Mouse (Mus musculus) myocyte (in vitro differentiated cells): ENCODE measurements around the gene Ecm2. TPM values are rescaled to one million over a fixed set of nuclear protein-coding genes. Genes with fewer than 3 reads are reported as not detected.
A peak's percentile ranks its signal among the peaks of the same experiment; 100 is the strongest.

Source experiments
- H3K27me3 ChIP-seq: one replicate; pipeline ENCODE4 v1.6.1; 2011; ENCODE audit not compliant: control insufficient read depth, insufficient read depth, insufficient read length
- H3K36me3 ChIP-seq: one replicate; pipeline ENCODE4 v1.6.1; 2011; ENCODE audit not compliant: control insufficient read depth, insufficient read depth
- H3K4me2 ChIP-seq: one replicate; pipeline ENCODE4 v1.6.1; 2011; ENCODE audit warnings: low read depth, control low read depth
- H3K4me3 ChIP-seq: one replicate; pipeline ENCODE4 v1.5.1; 2011; ENCODE audit warnings: mild to moderate bottlenecking, control low read depth, moderate library complexity
- H3K79me2 ChIP-seq: one replicate; pipeline ENCODE4 v1.6.1; 2011; ENCODE audit not compliant: control insufficient read depth, insufficient read depth
- H3ac ChIP-seq: one replicate; pipeline ENCODE4 v1.6.1; 2011; ENCODE audit not compliant: control insufficient read depth, insufficient read length
- CEBPB ChIP-seq: IDR thresholded peaks from 2 replicates; pipeline ENCODE4 v1.6.1; 2011; ENCODE audit warnings: mild to moderate bottlenecking, moderate library complexity; ENCODE audit not compliant: poor library complexity, insufficient read depth, severe bottlenecking
- E2F4 ChIP-seq: IDR thresholded peaks from one replicate; pipeline ENCODE4 v1.6.1; 2011; ENCODE audit warnings: mild to moderate bottlenecking, control low read depth, moderate library complexity; ENCODE audit not compliant: insufficient read depth
- MAX ChIP-seq: IDR thresholded peaks from one replicate; pipeline ENCODE4 v1.6.1; 2011; ENCODE audit warnings: low read depth, mild to moderate bottlenecking, control low read depth
- MYOD1 ChIP-seq, 3 experiments: IDR thresholded peaks; one replicate each; pipeline ENCODE4 v1.6.1; 2011; ENCODE audit warnings: control low read depth in 2 of 3, low read depth in 2 of 3, mild to moderate bottlenecking in 2 of 3, moderate library complexity in 1 of 3; ENCODE audit not compliant: insufficient read length in 2 of 3, control insufficient read depth in 1 of 3
- MYOG ChIP-seq, 3 experiments: IDR thresholded peaks; one replicate each; pipeline ENCODE4 v1.6.1; 2011; ENCODE audit warnings: control low read depth in 2 of 3, low read depth in 2 of 3, mild to moderate bottlenecking in 2 of 3; ENCODE audit not compliant: insufficient read length in 2 of 3, control insufficient read depth in 1 of 3, insufficient read depth in 1 of 3
- POLR2A ChIP-seq: IDR thresholded peaks from one replicate; pipeline ENCODE4 v1.6.1; 2011; ENCODE audit warnings: low read depth, mild to moderate bottlenecking, control low read depth, moderate library complexity; ENCODE audit not compliant: insufficient read length
- POLR2AphosphoS2 ChIP-seq: IDR thresholded peaks from one replicate; pipeline ENCODE4 v1.6.1; 2011; ENCODE audit warnings: low read depth, control low read depth; ENCODE audit not compliant: insufficient read length
- REST ChIP-seq: IDR thresholded peaks from one replicate; pipeline ENCODE4 v1.6.1; 2011; ENCODE audit warnings: mild to moderate bottlenecking, control low read depth, moderate library complexity; ENCODE audit not compliant: insufficient read depth, insufficient read length
- SRF ChIP-seq: IDR thresholded peaks from one replicate; pipeline ENCODE4 v1.6.1; 2011; ENCODE audit warnings: low read depth; ENCODE audit not compliant: control insufficient read depth, insufficient read length
- TCF12 ChIP-seq: IDR thresholded peaks from one replicate; pipeline ENCODE4 v1.6.1; 2011; ENCODE audit warnings: mild to moderate bottlenecking, control low read depth; ENCODE audit not compliant: poor library complexity, insufficient read depth, severe bottlenecking
- TCF3 ChIP-seq: IDR thresholded peaks from one replicate; pipeline ENCODE4 v1.6.1; 2011; ENCODE audit warnings: low read depth, control low read depth; ENCODE audit not compliant: insufficient read length
- USF1 ChIP-seq: IDR thresholded peaks from one replicate; pipeline ENCODE4 v1.6.1; 2011; ENCODE audit warnings: low read depth, mild to moderate bottlenecking, control low read depth, moderate library complexity
- polyA plus RNA-seq: library from polyadenylated mRNA; unstranded; fragments of >200 nt; fragmentation: generic; extraction: Trizol; gene quantifications from one replicate; pipeline ENCODE4 v1.2.1, GENCODE M21; 2012; ENCODE audit warnings: missing spikeins

Gene Ecm2
- polyA plus RNA-seq, 1 experiment, result 0.08 TPM

- Histone ChIP-seq H3K27me3 (no peaks in the 10 kb centered on the region), H3K36me3 (peaks cover 40% of the 10 kb centered on the region), H3K4me3 (no peak overlapping the region), H3ac (no peak overlapping the region), H3K79me2 (no peaks in the 10 kb centered on the region), H3K4me2 (no peak overlapping the region)
- TF ChIP-seq REST (no peak), TCF12 (no peak), MYOD1 (IDR thresholded peaks at IDR 0.05; ENCODE audit: control insufficient read depth in 1 of 3, insufficient read length in 2 of 3, low read depth in 2 of 3) (no peak), POLR2AphosphoS2 (no peak), MAX (no peak), CEBPB (no peak), USF1 (no peak), TCF3 (no peak), MYOG (IDR thresholded peaks at IDR 0.05; ENCODE audit: control insufficient read depth in 1 of 3, insufficient read depth in 1 of 3, insufficient read length in 2 of 3, low read depth in 2 of 3) (no peak), POLR2A (no peak), SRF (no peak), E2F4 (no peak)
Observed at GRCm38 (mm10) chr13:49465875-49466274, 38.7 kb upstream of the Ecm2 start.

GRCm38 (mm10) chr13:49466393-49467075, 38.1 kb upstream of the Ecm2 start:
- Histone ChIP-seq H3K27me3 (no peaks in the 10 kb centered on the region), H3K79me2 (no peaks in the 10 kb centered on the region), H3K4me2 (no peak overlapping the region), H3K4me3 (no peak overlapping the region), H3K36me3 (peaks cover 33% of the 10 kb centered on the region), H3ac (no peak overlapping the region)
- TF ChIP-seq TCF3 (no peak), MYOG (IDR thresholded peaks at IDR 0.05; ENCODE audit: control insufficient read depth in 1 of 3, insufficient read depth in 1 of 3, insufficient read length in 2 of 3, low read depth in 2 of 3) (no peak), TCF12 (no peak), USF1 (no peak), POLR2A (no peak), SRF (no peak), E2F4 (no peak), CEBPB (no peak)

- Histone ChIP-seq H3K4me3 (no peak overlapping the region), H3K79me2 (no peaks in the 10 kb centered on the region), H3ac (no peak overlapping the region), H3K4me2 (no peak overlapping the region), H3K27me3 (no peaks in the 10 kb centered on the region), H3K36me3 (peaks cover 23% of the 10 kb centered on the region)
- TF ChIP-seq MAX (no peak), MYOG (IDR thresholded peaks at IDR 0.05; ENCODE audit: control insufficient read depth in 1 of 3, insufficient read depth in 1 of 3, insufficient read length in 2 of 3, low read depth in 2 of 3) (peak in 1 of 3 experiments; percentile 40), REST (no peak), MYOD1 (IDR thresholded peaks at IDR 0.05; ENCODE audit: control insufficient read depth in 1 of 3, insufficient read length in 2 of 3, low read depth in 2 of 3) (no peak), POLR2AphosphoS2 (no peak)
Observed at GRCm38 (mm10) chr13:49467585-49467984, 37.0 kb upstream of the Ecm2 start.

GRCm38 (mm10) chr13:49469002-49469401, 35.6 kb upstream of the Ecm2 start:
- H3K79me2 ChIP-seq, result no peaks in the 10 kb centered on the region
- no peak overlapping the region for H3K4me3 ChIP-seq
- H3ac ChIP-seq, result no peak overlapping the region
- TF ChIP-seq POLR2AphosphoS2 (no peak), SRF (no peak), E2F4 (no peak), TCF3 (no peak), CEBPB (no peak), REST (no peak), POLR2A (no peak), USF1 (no peak), MYOG (IDR thresholded peaks at IDR 0.05; ENCODE audit: control insufficient read depth in 1 of 3, insufficient read depth in 1 of 3, insufficient read length in 2 of 3, low read depth in 2 of 3) (no peak), MAX (no peak), MYOD1 (IDR thresholded peaks at IDR 0.05; ENCODE audit: control insufficient read depth in 1 of 3, insufficient read length in 2 of 3, low read depth in 2 of 3) (no peak), TCF12 (no peak)
- H3K4me2 ChIP-seq, result no peak overlapping the region
- H3K27me3 ChIP-seq, result no peaks in the 10 kb centered on the region
- peaks cover 12% of the 10 kb centered on the region for H3K36me3 ChIP-seq

GRCm38 (mm10) chr13:49470319-49470718, 34.3 kb upstream of the Ecm2 start:
- H3K4me3 ChIP-seq, result no peak overlapping the region
- H3K79me2 ChIP-seq, result no peaks in the 10 kb centered on the region
- no peaks in the 10 kb centered on the region for H3K27me3 ChIP-seq
- H3K4me2 ChIP-seq, result no peak overlapping the region
- no peaks in the 10 kb centered on the region for H3K36me3 ChIP-seq
- TF ChIP-seq CEBPB (no peak), POLR2A (no peak)
- H3ac ChIP-seq, result no peak overlapping the region
